Mouse (Mus musculus) c-Kit-positive CD71-positive TER-119-positive erythroid progenitor cells, embryonic 14.5 days (primary cell): ENCODE data around the gene Hus1.

Experiments used
- DNase-seq: peaks from one replicate; pipeline ENCODE4 v3.0.0-alpha.2; 2013; ENCODE audit warnings: low spot score

The Hus1 gene

DNA sequence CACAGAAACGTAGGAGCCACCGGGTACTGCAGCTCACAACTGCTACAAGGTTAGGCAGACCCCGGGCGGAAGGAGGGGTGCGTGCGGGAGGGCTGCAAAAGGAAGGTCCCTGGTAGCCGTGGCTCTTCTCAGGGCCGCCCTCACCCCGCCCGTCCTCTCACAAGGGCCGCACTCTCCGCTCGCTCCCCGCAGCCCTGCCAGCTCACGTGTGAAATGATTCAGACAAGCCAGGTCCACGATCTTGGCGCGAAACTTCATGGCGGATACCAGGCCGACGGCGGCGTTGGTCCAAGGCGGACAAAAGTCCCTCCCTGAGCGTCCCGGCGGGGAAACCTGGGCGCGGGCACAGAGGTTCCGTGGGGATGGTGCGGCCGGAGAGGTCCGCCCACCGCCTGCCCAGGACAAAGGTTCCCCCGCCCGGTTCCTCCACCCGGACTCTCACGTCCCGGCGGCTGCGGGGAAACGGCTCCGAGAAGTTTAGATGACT lies at the start of gene Hus1:
Hus1 (minus strand) TSS at position 339 of the 487 bp plus-strand sequence.
- peak; percentile 82 for DNase-seq

DNA sequence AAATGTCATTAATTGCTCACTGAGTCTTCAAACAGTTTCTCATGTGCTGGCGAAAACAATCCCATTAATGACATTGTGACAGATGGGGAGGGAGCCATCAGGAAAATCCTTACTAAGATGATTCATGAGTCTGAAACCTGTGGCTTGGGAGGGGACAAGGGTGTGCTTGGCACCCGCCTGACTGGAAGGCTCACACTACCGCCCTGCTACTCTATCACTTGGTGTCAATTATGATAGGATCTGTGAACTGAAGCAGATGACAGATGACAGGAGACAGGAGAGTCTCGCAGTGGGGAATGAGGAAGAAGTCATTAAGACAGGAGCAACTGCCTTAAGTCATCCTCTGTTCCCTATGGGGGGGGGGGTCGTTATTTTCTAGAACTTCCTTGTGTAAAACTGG lies 49.5 kb upstream of the Hus1 start:
- DNase-seq, result no peak

DNA sequence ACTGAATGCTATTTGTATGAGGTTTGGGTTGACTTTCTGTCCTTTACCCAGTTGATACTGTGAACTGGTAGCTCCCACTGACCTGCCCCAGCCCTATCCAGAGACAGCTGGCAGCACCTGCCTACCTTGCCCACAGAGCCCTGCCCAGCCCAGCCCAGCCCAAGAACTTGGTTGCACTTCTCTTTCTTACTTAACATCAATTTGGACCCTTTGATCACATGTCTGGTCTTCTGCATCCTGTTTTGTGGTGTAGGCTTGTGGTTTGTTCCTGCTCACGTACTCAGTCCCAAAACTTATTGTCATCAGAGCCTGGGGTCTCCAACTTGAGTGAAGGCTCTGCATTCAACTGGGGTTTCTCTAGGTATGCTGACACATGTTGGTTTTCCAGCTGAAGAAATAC lies 49.0 kb upstream of the Hus1 start:
- no peak for DNase-seq

DNA sequence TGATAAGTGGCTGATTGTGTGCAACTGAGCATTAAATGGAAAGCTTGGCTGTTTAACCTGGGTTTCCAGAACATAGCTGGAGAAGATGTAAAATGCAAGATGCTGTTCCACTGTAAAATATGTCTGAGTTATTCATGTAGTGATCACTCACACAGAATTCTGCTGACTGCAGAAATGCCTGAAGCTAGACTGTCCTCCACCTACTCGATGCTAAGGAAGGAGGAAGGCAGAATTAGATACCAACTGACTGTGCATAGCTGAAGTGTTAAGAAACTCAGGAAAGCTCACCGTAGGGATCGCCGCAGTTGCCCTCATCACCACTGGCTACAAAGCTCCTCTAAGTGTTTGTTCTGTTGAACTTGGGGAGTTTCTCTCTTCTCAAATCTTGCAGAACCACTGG lies 46.7 kb upstream of the Hus1 start:
- DNase-seq, result no peak

GRCm38 (mm10) chr11:9056937-9057336 lies 45.9 kb upstream of the Hus1 start:
- DNase-seq, result no peak

GRCm38 (mm10) chr11:9051895-9052294 lies 40.9 kb upstream of the Hus1 start:
- DNase-seq, result no peak

DNA sequence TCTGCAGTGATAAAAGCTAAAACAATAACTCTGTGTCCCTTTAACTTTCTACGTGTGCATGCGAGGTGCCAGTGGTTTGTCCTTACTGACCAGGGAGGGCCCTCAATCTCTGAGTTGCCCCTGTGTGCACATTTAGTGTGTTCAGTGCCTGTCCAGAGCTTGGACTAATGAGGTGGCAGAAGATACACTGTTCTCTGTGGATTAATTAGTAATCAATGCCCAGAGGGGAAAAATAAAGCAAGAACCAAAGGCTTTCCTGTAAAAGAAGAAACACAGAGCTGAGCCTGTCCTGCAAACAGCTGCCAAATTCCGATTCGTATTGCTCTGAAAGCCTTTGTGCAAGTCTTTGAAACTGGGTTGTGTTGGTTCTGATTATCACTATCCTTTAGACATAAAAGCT lies 39.2 kb upstream of the Hus1 start:
- DNase-seq, result no peak

- DNase-seq, result peak; percentile 6
Observed at GRCm38 (mm10) chr11:9048703-9049060, 37.7 kb upstream of the Hus1 start, which contains the start of gene Sun3. Gene Sun3 (minus strand): TSS chr11:9048991.

GRCm38 (mm10) chr11:9048011-9048702 lies 37.2 kb upstream of the Hus1 start, which contains the start of gene Gm11992:
Gene Gm11992 (plus strand): TSS chr11:9048594.
- DNase-seq, result peak; percentile 60

- no peak for DNase-seq
Observed at GRCm38 (mm10) chr11:9047044-9047443, 36.1 kb upstream of the Hus1 start.

DNA sequence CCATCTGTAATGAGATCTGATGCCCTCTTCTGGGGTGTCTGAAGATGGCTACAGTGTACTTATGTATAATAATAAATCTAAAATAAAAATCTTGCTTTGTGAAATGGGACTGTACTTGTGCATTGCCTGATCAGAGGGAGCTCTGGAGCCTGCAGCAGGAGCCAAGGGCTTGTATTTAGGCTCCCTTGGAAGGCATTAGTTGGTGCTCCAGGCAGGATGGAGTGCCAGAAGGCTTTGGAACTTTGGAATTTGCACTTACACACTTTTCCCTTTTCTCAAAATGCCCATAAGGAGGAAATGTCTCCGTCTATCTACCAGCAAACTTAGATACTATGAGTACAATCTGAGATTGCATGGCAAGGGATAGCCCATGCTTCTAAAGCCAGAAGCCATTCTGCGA lies 35.6 kb upstream of the Hus1 start:
- DNase-seq, result no peak

DNA sequence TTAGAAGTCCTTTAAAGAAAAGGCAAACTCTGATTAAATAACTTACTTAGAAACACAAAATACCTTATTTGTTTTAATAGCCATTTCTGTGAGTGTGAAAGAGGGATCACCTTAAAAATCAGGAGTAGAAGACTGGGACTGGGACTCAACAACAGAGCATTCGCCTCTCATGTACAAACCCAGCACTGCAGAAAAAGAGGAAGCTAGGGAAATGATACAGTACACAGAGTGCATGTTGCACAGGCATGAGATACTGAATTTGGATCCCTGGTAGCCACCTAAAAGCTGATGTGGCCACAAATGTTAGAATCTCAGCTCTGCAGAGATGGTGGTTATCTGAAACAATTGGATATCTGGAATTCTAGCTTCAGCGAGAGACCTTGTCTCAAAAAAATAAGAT lies 20.5 kb upstream of the Hus1 start:
- no peak for DNase-seq

- DNase-seq, result no peak
Observed at GRCm38 (mm10) chr11:9025211-9025610, 14.2 kb upstream of the Hus1 start.

DNA sequence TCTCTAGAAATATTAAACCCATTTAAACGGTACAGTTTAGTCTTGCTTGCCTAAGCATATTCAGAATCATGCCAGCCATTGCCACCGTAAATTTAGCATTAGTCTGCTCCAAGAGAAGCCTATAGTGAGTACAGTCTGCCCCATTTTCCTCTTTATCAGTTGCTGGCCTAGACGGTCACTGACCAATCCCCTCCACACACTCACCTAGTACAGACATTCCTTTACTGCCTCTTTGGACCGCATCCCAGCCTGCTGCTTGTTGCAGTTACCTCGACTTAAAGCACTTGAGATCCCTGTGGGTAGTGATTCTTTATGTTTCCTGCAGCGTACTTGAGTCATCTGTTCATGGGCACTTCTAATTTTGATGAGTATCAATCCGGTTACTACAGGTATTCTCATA lies 13.8 kb upstream of the Hus1 start:
- no peak for DNase-seq

- DNase-seq, result no peak
Observed at GRCm38 (mm10) chr11:9020207-9020606, 9.2 kb upstream of the Hus1 start.

- no peak for DNase-seq
Observed at GRCm38 (mm10) chr11:9018491-9019267, 7.7 kb upstream of the Hus1 start.

DNA sequence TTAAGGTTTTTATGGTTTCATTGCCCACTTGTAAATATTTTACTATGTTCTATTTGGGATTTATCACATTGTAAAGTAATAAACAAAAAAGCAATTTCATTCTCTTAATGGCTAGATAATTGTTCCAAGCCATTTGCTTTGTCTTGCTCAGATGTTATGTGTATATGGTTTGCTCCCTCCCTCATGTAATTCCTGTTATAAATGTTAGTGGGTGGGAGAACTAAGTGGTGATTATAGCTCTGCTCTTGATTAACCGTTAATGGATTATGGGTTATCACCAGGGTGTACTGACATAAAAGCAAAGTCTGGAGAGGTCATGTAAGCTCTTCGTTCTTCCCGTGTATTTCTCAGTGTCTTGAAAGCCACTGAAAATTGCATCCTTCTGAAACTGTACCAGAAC lies 3.7 kb upstream of the Hus1 start:
- DNase-seq, result no peak

DNA sequence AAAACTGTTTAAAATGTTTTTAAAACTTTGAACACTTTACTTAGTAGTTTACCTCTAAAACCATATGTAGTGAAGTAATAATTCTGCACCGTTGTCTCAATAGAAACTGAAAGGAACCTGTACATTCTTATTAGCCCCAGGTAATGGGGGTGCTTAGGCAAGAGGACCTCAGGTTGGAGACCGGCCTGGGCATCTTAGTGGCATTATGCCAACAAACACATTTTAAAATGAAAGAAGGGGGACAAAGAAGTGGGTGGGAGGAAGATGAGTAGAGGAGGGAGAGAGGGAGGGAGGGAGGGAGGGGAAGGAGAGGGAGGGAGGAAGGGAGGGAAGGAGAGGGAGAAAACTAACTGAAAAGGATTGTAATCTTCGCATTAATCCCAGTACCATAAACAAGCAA lies 357 bp upstream of the Hus1 start:
- no peak for DNase-seq

- DNase-seq, result peak; percentile 42
Observed at GRCm38 (mm10) chr11:9010416-9010815, 575 bp downstream of the Hus1 start.

GRCm38 (mm10) chr11:9008761-9009160 lies 2.2 kb downstream of the Hus1 start:
- DNase-seq, result no peak

- DNase-seq, result no peak
Observed at GRCm38 (mm10) chr11:8988084-8988483, 22.9 kb downstream of the Hus1 start.

DNA sequence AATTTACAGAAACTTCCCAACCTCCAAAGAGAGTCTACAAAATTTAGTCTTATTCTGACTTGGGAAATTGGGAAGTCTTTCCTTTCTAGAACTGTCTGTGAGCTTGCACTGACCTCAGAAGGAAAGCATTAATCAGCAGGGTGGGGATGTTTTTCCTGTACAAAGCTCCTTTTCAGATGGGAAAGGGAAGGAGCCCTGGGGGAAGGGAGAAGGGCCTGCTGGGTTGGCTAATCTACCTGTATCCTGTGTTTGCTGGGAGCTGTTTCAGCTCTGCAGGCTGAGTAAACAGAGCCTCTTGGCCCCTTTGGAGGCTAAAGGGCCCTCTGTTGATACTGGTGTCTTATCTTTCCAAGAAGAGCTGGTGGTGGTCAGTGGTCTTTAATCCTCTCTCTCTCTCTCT lies 24.9 kb downstream of the Hus1 start:
- no peak for DNase-seq

- DNase-seq, result peak; percentile 62
Observed at GRCm38 (mm10) chr11:8983237-8983861, 27.6 kb downstream of the Hus1 start.
